ENCODE assay signal across 14 mouse cellular contexts in genomic region chr2:167920041-167920440, GRCm38 (mm10). TPM values are rescaled to one million over a fixed set of nuclear protein-coding genes. Genes with fewer than 3 reads are reported as not detected.
DNase-seq lines count a peak whose midpoint lies in the region; ATAC-seq and TF ChIP-seq lines count a peak whose summit lies in the region.
"Had no signal": no experiment of that assay in that cellular context is flagged by ENCODE, and none has a peak within 500 bp of the region (broad histone marks: within the 10 kb centered on the region; RNA-seq: fewer than 3 reads in every experiment).

No protein-coding gene starts in this region.

- no peaks in the 10 kb centered on the region for H3K27me3 ChIP-seq in lung, postnatal 0 days (replicated peaks; ENCODE audit: insufficient read depth, low read length)
- no peaks in the 10 kb centered on the region for H3K27me3 ChIP-seq in kidney, postnatal 0 days (ENCODE audit: insufficient read depth, low read length)

- H3K4me2 ChIP-seq in lung, postnatal 0 days (replicated peaks; ENCODE audit: low read depth, low read length): no peak overlapping the region
- H3K4me2 ChIP-seq in kidney, postnatal 0 days (ENCODE audit: low read length): no peak overlapping the region

- no peak for TF ChIP-seq POLR2A in lung, adult 2 months (IDR thresholded peaks at IDR 0.05; ENCODE audit: borderline replicate concordance, extremely low read depth, low read depth, low read length)

- peaks cover 6% of the 10 kb centered on the region; the same call in 1 of the 2 replicates for H3K4me1 ChIP-seq in lung, postnatal 0 days (ENCODE audit: insufficient read depth, low read depth, low read length)
- H3K4me1 ChIP-seq in lung, adult 2 months (ENCODE audit: control insufficient read depth, insufficient read depth, low read length): peaks cover 8% of the 10 kb centered on the region
- H3K4me1 ChIP-seq in kidney, postnatal 0 days (replicated peaks; ENCODE audit: insufficient read depth, low read length): peaks cover 3% of the 10 kb centered on the region; the same call in 1 of the 2 replicates

- H3K9ac ChIP-seq in lung, postnatal 0 days (replicated peaks; ENCODE audit: low read depth): no peak overlapping the region
- H3K9ac ChIP-seq in kidney, postnatal 0 days (ENCODE audit: low read depth, low read length): no peak overlapping the region

- H3K36me3 ChIP-seq in lung, postnatal 0 days (ENCODE audit: insufficient read depth, low read length): no peaks in the 10 kb centered on the region
- no peaks in the 10 kb centered on the region for H3K36me3 ChIP-seq in kidney, postnatal 0 days (ENCODE audit: insufficient read depth, low read length)
- H3K36me3 ChIP-seq: G1E; midbrain, embryonic 10.5 days had no signal

- ATAC-seq in lung, postnatal 0 days: peak; percentile 54
- no peak for ATAC-seq in kidney, postnatal 0 days (replicated peaks; ENCODE audit: low FRiP score, low read depth)
- ATAC-seq: activated CD4-positive, CD25-positive, alpha-beta regulatory T cell, adult 4 months had no signal

- WGBS in lung, postnatal 0 days: 41% methylated on average over 11 of the region's 11 CpGs
- 39% methylated on average over 11 of the region's 11 CpGs for WGBS in lung, adult 2 months
- 41% methylated on average over 11 of the region's 11 CpGs for WGBS in kidney, postnatal 0 days

- TF ChIP-seq EP300 in lung, postnatal 0 days (IDR thresholded peaks at IDR 0.05): peak; percentile 57; the same call in 1 of the 2 replicates

- peak; percentile 55 for DNase-seq in adrenal gland, adult 2 months
- DNase-seq in adrenal gland, postnatal 4 days (ENCODE audit: low spot score in 2 of 2): no peak
- DNase-seq in lung, postnatal 0 days (ENCODE audit: low spot score): peak; percentile 78
- no peak for DNase-seq in lung, adult 2 months
- DNase-seq in kidney, postnatal 0 days (ENCODE audit: low spot score): peak; percentile 31
- peak; percentile 39 for DNase-seq in mesoderm, embryonic 11.5 days (ENCODE audit: low read depth, low spot score)
- DNase-seq in left cerebral cortex, postnatal 25 days (ENCODE audit: low spot score in 2 of 2): no peak
- no peak for DNase-seq in left cerebral cortex, adult 2 months (ENCODE audit: extremely low spot score in 1 of 2, low spot score in 2 of 2)
- DNase-seq: cerebellum, adult 11 months; layer of hippocampus, postnatal 36 days; thymus, adult 18-20 months had no signal

- H3K27ac ChIP-seq in lung, postnatal 0 days (ENCODE audit: low read length): peak overlapping the region; percentile 49
- no peak overlapping the region for H3K27ac ChIP-seq in kidney, postnatal 0 days
- H3K27ac ChIP-seq in left cerebral cortex, adult 2 months: no peak overlapping the region
- H3K27ac ChIP-seq: midbrain, embryonic 10.5 days had no signal

- H3K9me3 ChIP-seq in lung, postnatal 0 days (ENCODE audit: low read length): no peaks in the 10 kb centered on the region
- no peaks in the 10 kb centered on the region for H3K9me3 ChIP-seq in kidney, postnatal 0 days (replicated peaks; ENCODE audit: low read length)
- H3K9me3 ChIP-seq: G1E; midbrain, embryonic 10.5 days had no signal

- TF ChIP-seq CTCF in lung, postnatal 0 days (IDR thresholded peaks at IDR 0.05): no peak
- TF ChIP-seq CTCF in lung, adult 2 months (IDR thresholded peaks at IDR 0.05; ENCODE audit: insufficient read depth, low read length): no peak
- TF ChIP-seq CTCF in kidney, postnatal 0 days (IDR thresholded peaks at IDR 0.05; ENCODE audit: low read depth): no peak
- no peak for TF ChIP-seq CTCF in left cerebral cortex, adult 2 months (IDR thresholded peaks at IDR 0.05)

- H3K4me3 ChIP-seq in lung, postnatal 0 days (ENCODE audit: low read depth, low read length): no peak overlapping the region
- no peak overlapping the region for H3K4me3 ChIP-seq in lung, adult 2 months (replicated peaks; ENCODE audit: extremely low read depth, low read depth, low read length)
- H3K4me3 ChIP-seq in kidney, postnatal 0 days (replicated peaks; ENCODE audit: low read depth, low read length): no peak overlapping the region
- H3K4me3 ChIP-seq in left cerebral cortex, adult 2 months: no peak overlapping the region
- H3K4me3 ChIP-seq: midbrain, embryonic 10.5 days had no signal

- intact Hi-C loops in left cerebral cortex, postnatal 25 days (cut with DNase I): no loop called here
- intact Hi-C loops in left cerebral cortex, adult 2 months (cut with DNase I): no loop called here

RNA-seq across cellular contexts. Expression of gene Ptpn1, which starts 11.8 kb away (rescaled TPM):
- total RNA-seq in adrenal gland, adult 2 months (2021): 10 to 100 TPM; 55.1 to 71.3 TPM
- 52.3 and 57.9 TPM in 2 replicates for polyA plus RNA-seq in adrenal gland, adult 2 months (2012; rRNA removed)
- 10 to 100 TPM; 49.4 to 58.7 TPM for total RNA-seq in adrenal gland, postnatal 4 days (2021)
- polyA plus RNA-seq in lung, postnatal 0 days (2015; fragmentation: Nextera tagmentation; extraction: Ambion mirVana): 81.2 and 94.5 TPM in 2 replicates
- 65.9 and 69.9 TPM in 2 replicates for polyA plus RNA-seq in lung, adult 2 months (2012; rRNA removed)
- polyA plus RNA-seq in kidney, postnatal 0 days (2015; fragmentation: Nextera tagmentation; extraction: Ambion mirVana): 54.2 and 65.2 TPM in 2 replicates
- 10 to 100 TPM; 56.4 to 59.5 TPM for total RNA-seq in left cerebral cortex, postnatal 25 days (2021)
- total RNA-seq in left cerebral cortex, adult 2 months (2021): 10 to 100 TPM; 52.0 to 69.0 TPM

Comparison
In these comparisons a context has a peak if more than half of its experiments do, and no peak if none do; other contexts are left out.
1. DNase-seq: peak in adrenal gland, adult 2 months (single experiment), lung, postnatal 0 days (single experiment), kidney, postnatal 0 days (single experiment) and mesoderm, embryonic 11.5 days (single experiment); none in adrenal gland, postnatal 4 days (0 of 2), lung, adult 2 months (single experiment), left cerebral cortex, postnatal 25 days (0 of 2) and left cerebral cortex, adult 2 months (0 of 2).